Mouse (Mus musculus): Measurements from ENCODE around the gene Rpl7l1. TPM values are rescaled to one million over a fixed set of nuclear protein-coding genes. Genes with fewer than 3 reads are reported as not detected.
"Not testable (repeated sequence)": the region's sequence is repeated elsewhere in the genome, so short reads cannot be mapped to it uniquely, and the experiment has no call there.

Gene Rpl7l1
- polyA plus RNA-seq, 2 experiments, result 38.0 to 65.5 TPM

DNA sequence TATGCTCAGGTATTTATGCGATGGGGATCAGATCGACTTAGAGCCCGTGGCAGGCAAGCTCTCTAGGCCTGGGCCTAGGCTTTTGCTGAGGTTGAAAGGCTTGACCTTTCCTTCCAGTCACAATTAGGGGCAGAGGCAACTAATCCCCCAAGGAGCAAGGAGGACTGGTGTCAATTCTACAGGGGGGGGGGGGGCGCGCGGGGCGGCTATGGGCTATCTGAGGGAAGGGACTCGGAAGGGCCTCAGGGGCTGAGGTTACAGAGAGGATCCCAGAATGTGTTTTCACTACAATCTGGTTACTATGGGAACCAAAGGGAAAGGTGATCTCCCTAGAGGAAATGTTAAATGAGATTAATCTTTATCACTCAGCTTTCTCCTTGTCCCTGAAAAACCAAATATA, 14.9 kb upstream of the Rpl7l1 start:
- DNase-seq (ENCODE audit: low read depth in 3 of 3, low spot score in 3 of 3) (no peak), ATAC-seq (ENCODE audit: insufficient read depth) (no peak)
- no peak overlapping the region for H3K27ac ChIP-seq
- WGBS (ENCODE audit: insufficient replicate concordance), result 87% methylated on average over 7 of the region's 8 CpGs
- peaks cover 0 to 12% of the 10 kb centered on the region in 2 experiments; a peak in 2 of 4 replicates for H3K4me1 ChIP-seq (replicated peaks; ENCODE audit: control insufficient read depth in 2 of 2, insufficient read depth in 2 of 2, low read length in 1 of 2)
- TF ChIP-seq EP300 (IDR thresholded peaks at IDR 0.05; ENCODE audit: low read depth), result no peak
- no peak for TF ChIP-seq CTCF (IDR thresholded peaks at IDR 0.05; ENCODE audit: low read depth)
- H3K36me3 ChIP-seq (replicated peaks; ENCODE audit: control insufficient read depth, insufficient read depth, low read depth), result peaks cover 9% of the 10 kb centered on the region
- no peak overlapping the region for H3K4me2 ChIP-seq (ENCODE audit: low read depth)
- no peak overlapping the region for H3K4me3 ChIP-seq (ENCODE audit: insufficient read depth in 1 of 2, low read depth in 2 of 2, low read length in 2 of 2)
- no peak overlapping the region for H3K9ac ChIP-seq (replicated peaks)
- H3K9me3 ChIP-seq (ENCODE audit: control insufficient read depth, low read length), result no peaks in the 10 kb centered on the region
- H3K27me3 ChIP-seq (ENCODE audit: control insufficient read depth, insufficient read depth, low read length), result no peaks in the 10 kb centered on the region

GRCm38 (mm10) chr17:46796743-46797142, 14.3 kb upstream of the Rpl7l1 start:
- Histone ChIP-seq H3K36me3 (replicated peaks; ENCODE audit: control insufficient read depth, insufficient read depth, low read depth) (peaks cover 9% of the 10 kb centered on the region), H3K27me3 (ENCODE audit: control insufficient read depth, insufficient read depth, low read length) (no peaks in the 10 kb centered on the region), H3K9ac (replicated peaks) (no peak overlapping the region), H3K9me3 (ENCODE audit: control insufficient read depth, low read length) (no peaks in the 10 kb centered on the region), H3K4me3 (ENCODE audit: insufficient read depth in 1 of 2, low read depth in 2 of 2, low read length in 2 of 2) (no peak overlapping the region), H3K27ac (no peak overlapping the region), H3K4me2 (ENCODE audit: low read depth) (no peak overlapping the region), H3K4me1 (replicated peaks; ENCODE audit: control insufficient read depth in 2 of 2, insufficient read depth in 2 of 2, low read length in 1 of 2) (peaks cover 0 to 9% of the 10 kb centered on the region in 2 experiments; a peak in 2 of 4 replicates)
- WGBS (ENCODE audit: insufficient replicate concordance), result 87% methylated on average over 4 of the region's 4 CpGs
- ATAC-seq (ENCODE audit: insufficient read depth) (no peak), DNase-seq (ENCODE audit: low read depth in 3 of 3, low spot score in 3 of 3) (no peak)
- TF ChIP-seq EP300 (IDR thresholded peaks at IDR 0.05; ENCODE audit: low read depth) (no peak), CTCF (IDR thresholded peaks at IDR 0.05; ENCODE audit: low read depth) (no peak)

DNA sequence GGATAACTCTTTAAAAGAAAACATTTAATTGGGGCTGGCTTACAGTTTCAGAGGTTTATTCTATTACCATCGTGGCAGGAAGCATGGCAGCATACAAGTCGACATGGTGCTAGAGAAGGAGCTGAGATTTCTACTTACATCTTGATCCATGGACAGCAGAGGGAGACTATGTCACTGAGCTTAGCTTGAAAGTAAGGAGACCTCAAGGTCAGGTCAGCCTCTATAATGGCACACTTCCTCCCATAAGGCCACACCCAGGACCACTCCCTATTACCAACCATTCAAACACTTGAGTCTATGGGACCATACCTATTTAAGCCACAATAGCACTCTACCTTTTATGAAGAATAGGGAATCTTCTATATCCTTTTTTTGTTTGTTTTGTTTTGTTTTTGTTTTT, 10.5 kb upstream of the Rpl7l1 start:
- no peak overlapping the region for H3K27ac ChIP-seq
- ATAC-seq (ENCODE audit: insufficient read depth), result no peak
- H3K36me3 ChIP-seq (replicated peaks; ENCODE audit: control insufficient read depth, insufficient read depth, low read depth), result no peaks in the 10 kb centered on the region
- H3K4me3 ChIP-seq (ENCODE audit: insufficient read depth in 1 of 2, low read depth in 2 of 2, low read length in 2 of 2), result no peak overlapping the region
- H3K4me2 ChIP-seq (ENCODE audit: low read depth), result no peak overlapping the region
- TF ChIP-seq CTCF (IDR thresholded peaks at IDR 0.05; ENCODE audit: low read depth), result no peak
- no peak for TF ChIP-seq EP300 (IDR thresholded peaks at IDR 0.05; ENCODE audit: low read depth)
- no peak for DNase-seq (ENCODE audit: low read depth in 3 of 3, low spot score in 3 of 3)
- H3K27me3 ChIP-seq (ENCODE audit: control insufficient read depth, insufficient read depth, low read length), result no peaks in the 10 kb centered on the region
- H3K9me3 ChIP-seq (ENCODE audit: control insufficient read depth, low read length), result no peaks in the 10 kb centered on the region
- H3K4me1 ChIP-seq (replicated peaks; ENCODE audit: control insufficient read depth in 2 of 2, insufficient read depth in 2 of 2, low read length in 1 of 2), result peaks cover 0 to 9% of the 10 kb centered on the region in 2 experiments; a peak in 2 of 4 replicates
- no peak overlapping the region for H3K9ac ChIP-seq (replicated peaks)
- WGBS (ENCODE audit: insufficient replicate concordance), result 67% methylated on average over 2 of the region's 2 CpGs

DNA sequence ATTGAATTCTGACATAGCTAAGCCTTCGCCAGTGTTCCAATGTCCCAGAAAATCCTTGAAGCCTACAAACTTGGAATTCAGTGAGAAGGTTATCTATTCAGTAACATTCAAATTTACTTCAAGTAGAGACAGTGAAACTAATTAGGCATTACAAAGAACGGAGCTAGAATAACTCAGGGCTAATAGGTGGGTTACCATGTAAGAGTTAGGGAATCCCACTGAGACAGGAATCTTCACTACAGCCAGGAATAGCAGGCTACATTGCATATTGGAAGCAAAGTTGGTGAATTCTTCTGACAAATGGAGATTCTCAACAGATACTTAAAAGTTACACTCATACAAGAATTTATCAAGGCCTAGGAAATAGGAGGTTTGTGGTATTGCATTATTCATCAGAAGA, 5.5 kb upstream of the Rpl7l1 start:
- peaks cover 9 to 10% of the 10 kb centered on the region in 2 experiments for H3K4me1 ChIP-seq (replicated peaks; ENCODE audit: control insufficient read depth in 2 of 2, insufficient read depth in 2 of 2, low read length in 1 of 2)
- DNase-seq (ENCODE audit: low read depth in 3 of 3, low spot score in 3 of 3); H3K36me3 ChIP-seq (replicated peaks; ENCODE audit: control insufficient read depth, insufficient read depth, low read depth); H3K27ac ChIP-seq; H3K27me3 ChIP-seq (ENCODE audit: control insufficient read depth, insufficient read depth, low read length); H3K9me3 ChIP-seq (ENCODE audit: control insufficient read depth, low read length); H3K4me3 ChIP-seq (ENCODE audit: insufficient read depth in 1 of 2, low read depth in 2 of 2, low read length in 2 of 2); H3K9ac ChIP-seq (replicated peaks); ATAC-seq (ENCODE audit: insufficient read depth); H3K4me2 ChIP-seq (ENCODE audit: low read depth): not testable (repeated sequence)
- 60% methylated on average over 2 of the region's 2 CpGs for WGBS (ENCODE audit: insufficient replicate concordance)

DNA sequence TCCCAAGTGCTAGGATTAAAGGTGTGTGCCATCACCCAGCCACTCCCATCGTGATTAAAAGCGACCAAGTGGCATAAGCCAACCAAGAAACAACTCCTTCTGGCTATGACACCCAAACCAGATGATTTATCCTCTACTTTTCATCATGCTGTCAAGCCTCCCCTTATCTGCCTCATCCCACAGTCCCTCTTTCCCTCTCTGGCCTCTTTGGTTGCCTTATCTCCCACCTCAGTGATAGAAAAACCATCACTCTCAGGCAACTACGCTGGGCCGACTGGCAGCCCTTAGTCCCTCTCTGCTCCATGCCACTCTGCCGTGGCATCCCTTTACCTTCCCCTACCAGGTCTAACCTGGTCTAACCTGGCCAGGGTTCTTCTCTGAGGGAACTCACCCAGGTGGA, 4.5 kb upstream of the Rpl7l1 start:
- no peaks in the 10 kb centered on the region for H3K27me3 ChIP-seq (ENCODE audit: control insufficient read depth, insufficient read depth, low read length)
- H3K4me2 ChIP-seq (ENCODE audit: low read depth), result peak overlapping the region; percentile 0
- no peaks in the 10 kb centered on the region for H3K9me3 ChIP-seq (ENCODE audit: control insufficient read depth, low read length)
- no peak overlapping the region for H3K4me3 ChIP-seq (ENCODE audit: insufficient read depth in 1 of 2, low read depth in 2 of 2, low read length in 2 of 2)
- peaks cover 9 to 10% of the 10 kb centered on the region in 2 experiments for H3K4me1 ChIP-seq (replicated peaks; ENCODE audit: control insufficient read depth in 2 of 2, insufficient read depth in 2 of 2, low read length in 1 of 2)
- WGBS (ENCODE audit: insufficient replicate concordance), result 24% methylated on average over 5 of the region's 5 CpGs
- H3K9ac ChIP-seq (replicated peaks), result no peak overlapping the region
- ATAC-seq (ENCODE audit: insufficient read depth), result peak; percentile 46
- no peaks in the 10 kb centered on the region for H3K36me3 ChIP-seq (replicated peaks; ENCODE audit: control insufficient read depth, insufficient read depth, low read depth)
- no peak overlapping the region for H3K27ac ChIP-seq
- peak; percentile 40 to 58 (median 53) for DNase-seq (ENCODE audit: low read depth in 3 of 3, low spot score in 3 of 3)
- TF ChIP-seq CTCF (IDR thresholded peaks at IDR 0.05; ENCODE audit: low read depth), result no peak
- peak; percentile 82 for TF ChIP-seq EP300 (IDR thresholded peaks at IDR 0.05; ENCODE audit: low read depth)

Data from liver, embryonic 14.5 days (tissue).